Mouse (Mus musculus) ES-E14 (cell line): ENCODE measurements at regions not wholly inside any gene's neighbourhood (a gene's known extent, or its start where the extent isn't known, plus 50 kb on each side); places are given as distances from the start of the nearest gene placed in this dataset.

ENCODE experiments used
- CHD2 ChIP-seq: IDR thresholded peaks from 2 replicates; pipeline ENCODE4 v1.6.1; 2014; ENCODE audit warnings: mild to moderate bottlenecking, low read depth, low read length, inconsistent platforms
- ZC3H11A ChIP-seq: IDR thresholded peaks from 2 replicates; pipeline ENCODE4 v1.6.1; 2012; ENCODE audit warnings: low read depth, mild to moderate bottlenecking, inconsistent platforms, low read length, borderline replicate concordance

DNA sequence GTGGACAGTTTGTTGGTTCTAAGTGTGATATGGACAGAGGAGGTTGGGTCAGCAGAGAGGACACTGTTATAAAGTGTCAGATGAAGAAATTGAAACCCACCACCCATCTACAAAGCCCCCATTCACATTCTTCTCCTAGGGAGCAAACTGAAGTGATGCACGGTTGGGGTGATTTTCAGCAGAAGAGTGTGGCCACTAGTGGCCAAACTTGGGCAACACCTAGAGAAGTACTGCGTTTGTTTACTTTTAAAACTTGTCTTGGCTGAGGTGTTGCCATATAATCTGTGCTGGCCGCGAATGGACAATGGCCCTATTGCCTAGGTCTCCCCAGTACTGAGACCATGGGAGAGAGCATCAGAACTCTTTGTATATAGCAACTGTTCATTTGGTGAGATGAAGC is 150.8 kb upstream of the Cox10 start:
- no peak for TF ChIP-seq CHD2
- TF ChIP-seq ZC3H11A, result no peak
